Mouse (Mus musculus) stomach, postnatal 0 days (tissue): ENCODE measurements around the gene Gm38431. TPM values are rescaled to one million over a fixed set of nuclear protein-coding genes. Genes with fewer than 3 reads are reported as not detected.
A peak's percentile ranks its signal among the peaks of the same experiment; 100 is the strongest.

ENCODE experiments used
- ATAC-seq: fragments of 200-750 bp; cut with Nextera tagmentation; 2 replicates; pipeline ENCODE4 v1.8.0; 2017; ENCODE audit not compliant: low FRiP score, low TSS enrichment
- DNase-seq: peaks from one replicate; pipeline ENCODE4 v3.0.0-alpha.2; 2016; ENCODE audit warnings: low spot score
- H3K27ac ChIP-seq: fragments of 300-500 bp; sonication (generic); replicated peaks from 2 replicates; pipeline ENCODE4 v1.5.1; 2014; ENCODE audit warnings: mild to moderate bottlenecking, control low read depth
- H3K27me3 ChIP-seq: fragments of 300-500 bp; sonication (generic); 2 replicates; pipeline ENCODE4 v1.6.1; 2014; ENCODE audit warnings: low read length; ENCODE audit not compliant: control insufficient read depth, insufficient read depth
- H3K36me3 ChIP-seq: fragments of 300-500 bp; sonication (generic); 2 replicates; pipeline ENCODE4 v1.6.1; 2014; ENCODE audit warnings: low read length, mixed read lengths; ENCODE audit not compliant: control insufficient read depth, insufficient read depth
- H3K4me1 ChIP-seq: fragments of 300-500 bp; sonication (generic); replicated peaks from 2 replicates; pipeline ENCODE4 v1.6.1; 2014; ENCODE audit warnings: antibody characterized with exemption; ENCODE audit not compliant: control insufficient read depth, insufficient read depth
- H3K4me2 ChIP-seq: fragments of 300-500 bp; sonication (generic); replicated peaks from 2 replicates; pipeline ENCODE4 v1.6.1; 2014; ENCODE audit warnings: low read depth, mild to moderate bottlenecking, control low read depth, moderate library complexity
- H3K4me3 ChIP-seq: fragments of 300-500 bp; sonication (generic); 2 replicates; pipeline ENCODE4 v1.5.1; 2014; ENCODE audit warnings: low read depth, low read length, control low read depth
- H3K9ac ChIP-seq: fragments of 300-500 bp; sonication (generic); 2 replicates; pipeline ENCODE4 v1.6.1; 2014; ENCODE audit warnings: mild to moderate bottlenecking, low read length, control low read depth, mixed read lengths
- H3K9me3 ChIP-seq: fragments of 300-500 bp; sonication (generic); 2 replicates; pipeline ENCODE4 v1.6.1; 2016; ENCODE audit warnings: low read length; ENCODE audit not compliant: control insufficient read depth
- CTCF ChIP-seq: IDR thresholded peaks from 2 replicates; pipeline ENCODE4 v1.5.1; 2016; ENCODE audit warnings: antibody characterized with exemption, low read depth, mild to moderate bottlenecking, moderate library complexity
- EP300 ChIP-seq: optimal IDR thresholded peaks from 2 replicates; pipeline ENCODE3; 2016; ENCODE audit warnings: antibody characterized with exemption
- WGBS: fragments of 180-500 bp; shearing (Covaris S2); extraction: QIAGEN DNeasy Blood & Tissue Kit; methylation state at CpG from one replicate; pipeline ENCODE4 v1.1.7; 2014; 5-methylcytosine and 5-hydroxymethylcytosine counted together
- polyA plus RNA-seq: library from polyadenylated mRNA; unstranded; fragments of >200 nt; fragmentation: Nextera tagmentation; extraction: Ambion mirVana; gene quantifications from 2 replicates; pipeline ENCODE4 v1.2.1, GENCODE M21; 2015

Gm38431 gene
- polyA plus RNA-seq, result 0.28 and 0.86 TPM in 2 replicates

DNA sequence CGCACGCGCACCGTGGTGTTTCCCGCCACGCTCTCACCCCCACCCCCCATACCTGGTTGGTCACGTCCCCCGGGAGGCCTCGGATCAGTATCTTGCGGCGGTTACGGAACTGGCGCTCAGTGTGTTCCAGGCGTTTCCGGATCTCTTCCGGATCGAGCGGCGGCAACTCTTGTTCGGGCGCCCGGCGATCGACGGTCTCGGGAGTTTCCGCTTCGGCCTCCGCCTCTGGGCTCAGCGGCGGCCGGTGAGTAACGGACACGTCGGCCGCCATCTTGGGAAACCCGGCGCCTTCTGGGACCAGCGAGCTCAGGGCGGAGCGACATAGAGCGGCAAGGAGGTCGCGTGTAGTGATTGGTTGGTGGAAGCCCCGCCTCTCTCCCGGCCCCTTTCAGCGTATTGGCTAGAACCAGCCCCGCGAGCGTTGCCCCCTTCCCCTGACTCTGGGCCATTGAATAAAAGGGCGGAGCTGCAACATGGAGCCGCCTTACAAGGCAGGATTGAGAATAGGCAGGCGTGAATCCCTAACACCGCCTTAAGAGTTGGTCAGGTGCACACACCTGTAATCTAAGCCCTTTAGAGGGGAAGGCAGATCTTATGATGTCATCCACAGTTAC lies at the start of gene Gm38431, which contains the start of gene Raver1:
Gene Gm38431, minus strand, starts transcription at position 291 of the 614 bp plus-strand sequence.
Gene Raver1, minus strand, starts transcription at position 302 of the 614 bp plus-strand sequence.
- under 1% methylated on average over 54 of the region's 54 CpGs for WGBS
- TF ChIP-seq CTCF (no peak), EP300 (no peak)
- ATAC-seq (peak; percentile 99), DNase-seq (peak; percentile 99)
- Histone ChIP-seq H3K4me2 (peak within 1 kb of the TSS; percentile 69), H3K4me3 (peak within 1 kb of the TSS; percentile 76), H3K9ac (peak within 1 kb of the TSS; percentile 79), H3K36me3 (peaks cover 7% of the 10 kb centered on the region; the same call in 1 of the 2 replicates), H3K4me1 (no peaks in the 10 kb centered on the region), H3K27ac (peak within 1 kb of the TSS; percentile 84), H3K27me3 (no peaks in the 10 kb centered on the region), H3K9me3 (no peaks in the 10 kb centered on the region)

DNA sequence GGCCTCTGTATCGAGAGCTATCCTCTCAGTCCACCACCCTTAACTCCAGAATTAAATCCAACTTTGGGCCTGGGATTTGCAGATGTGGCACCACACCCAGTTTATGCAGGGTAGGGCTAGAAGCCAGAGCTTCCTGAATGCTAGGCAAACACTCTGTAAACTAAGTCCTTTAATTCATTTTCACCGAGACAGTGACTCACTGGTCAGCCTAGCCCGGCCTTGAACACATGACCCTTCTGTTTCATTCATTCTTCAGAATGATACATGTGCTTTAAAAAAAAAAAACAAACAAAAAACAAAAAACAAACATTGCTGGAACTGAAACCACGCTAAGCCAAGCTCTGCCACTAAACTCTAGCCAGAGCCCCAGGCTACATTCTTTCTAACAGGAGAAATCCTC lies 46.6 kb upstream of the Gm38431 start:
- H3K4me2 ChIP-seq, result no peak overlapping the region
- no peaks in the 10 kb centered on the region for H3K27me3 ChIP-seq
- no peak overlapping the region for H3K27ac ChIP-seq
- peaks cover 30% of the 10 kb centered on the region for H3K36me3 ChIP-seq
- WGBS, result 48% methylated on average over 4 of the region's 4 CpGs
- H3K4me1 ChIP-seq, result no peaks in the 10 kb centered on the region
- H3K9ac ChIP-seq, result no peak overlapping the region
- DNase-seq (no peak), ATAC-seq (no peak)
- no peaks in the 10 kb centered on the region for H3K9me3 ChIP-seq
- no peak overlapping the region for H3K4me3 ChIP-seq
- TF ChIP-seq CTCF (no peak), EP300 (no peak)

DNA sequence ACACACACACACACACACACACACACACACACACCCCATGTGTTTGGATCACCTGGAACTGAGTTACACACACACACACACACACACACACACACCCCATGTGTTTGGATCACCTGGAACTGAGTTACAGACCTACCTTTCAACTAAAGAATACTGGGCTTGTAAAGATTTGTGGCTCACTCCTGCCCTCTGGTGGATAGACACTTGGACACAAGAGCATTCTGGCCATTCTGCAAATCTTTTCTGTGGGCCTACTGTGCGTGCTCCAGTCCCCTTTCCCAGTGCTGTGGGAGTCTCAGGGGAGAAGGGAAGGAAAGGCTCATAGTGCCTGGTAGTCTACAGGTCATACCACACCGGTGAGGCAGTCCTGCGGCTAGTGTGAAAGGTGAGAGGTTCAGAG lies 45.4 kb upstream of the Gm38431 start:
- no peaks in the 10 kb centered on the region for H3K27me3 ChIP-seq
- no peak overlapping the region for H3K27ac ChIP-seq
- peak; percentile 72 for DNase-seq
- TF ChIP-seq CTCF, result peak; percentile 85
- TF ChIP-seq EP300, result no peak
- peak; percentile 31 for ATAC-seq
- no peaks in the 10 kb centered on the region for H3K4me1 ChIP-seq
- 51% methylated on average over 3 of the region's 3 CpGs for WGBS
- no peak overlapping the region for H3K4me3 ChIP-seq
- no peak overlapping the region for H3K4me2 ChIP-seq
- peaks cover 26% of the 10 kb centered on the region for H3K36me3 ChIP-seq
- no peaks in the 10 kb centered on the region for H3K9me3 ChIP-seq
- H3K9ac ChIP-seq, result no peak overlapping the region

DNA sequence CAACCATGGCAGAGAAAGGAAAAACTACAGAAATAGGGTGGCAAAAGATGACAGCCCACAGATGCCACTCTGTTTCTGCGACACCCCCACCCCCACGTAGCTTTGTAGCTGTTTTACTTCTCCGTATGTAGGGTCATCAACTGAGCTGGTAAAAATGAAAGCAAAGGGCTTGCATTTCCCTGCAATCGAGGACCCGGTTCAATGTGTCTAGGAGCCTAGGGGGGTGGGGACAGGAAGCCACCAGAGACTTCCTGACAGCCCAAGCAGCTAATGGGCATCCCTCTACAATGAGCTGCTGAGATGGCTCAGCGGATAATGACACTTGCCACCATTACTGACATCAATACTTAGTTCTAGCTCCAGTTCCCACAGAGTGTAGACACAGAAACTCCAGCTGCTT lies 44.6 kb upstream of the Gm38431 start:
- ATAC-seq (no peak), DNase-seq (no peak)
- no peak overlapping the region for H3K4me3 ChIP-seq
- 83% methylated on average over 6 of the region's 6 CpGs for WGBS
- H3K27ac ChIP-seq, result no peak overlapping the region
- H3K36me3 ChIP-seq, result peaks cover 25% of the 10 kb centered on the region
- no peaks in the 10 kb centered on the region for H3K4me1 ChIP-seq
- no peaks in the 10 kb centered on the region for H3K9me3 ChIP-seq
- TF ChIP-seq EP300 (no peak), CTCF (no peak)
- no peaks in the 10 kb centered on the region for H3K27me3 ChIP-seq
- no peak overlapping the region for H3K9ac ChIP-seq
- H3K4me2 ChIP-seq, result no peak overlapping the region

DNA sequence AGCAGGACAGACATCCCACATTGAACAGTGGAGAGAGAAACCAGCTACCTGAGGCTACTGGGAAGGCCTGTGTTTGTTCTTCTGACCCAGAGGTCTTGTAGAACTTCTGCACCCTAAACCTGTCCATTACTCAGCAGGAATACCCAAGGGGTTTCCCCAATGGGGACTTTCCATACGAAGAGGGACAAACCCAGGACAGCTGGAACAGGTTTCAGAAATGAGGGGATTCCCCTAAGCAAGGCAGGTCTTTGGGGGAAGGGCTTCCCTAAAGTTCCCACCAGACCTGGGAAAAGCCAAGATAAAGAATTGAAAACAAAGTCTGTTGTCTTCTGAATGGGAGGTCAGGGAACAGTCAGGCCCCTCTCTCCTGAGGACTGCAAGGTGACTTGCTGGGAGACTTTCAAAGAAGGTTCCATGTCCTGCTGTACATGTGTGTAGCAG lies 44.2 kb upstream of the Gm38431 start:
- Histone ChIP-seq H3K4me2 (no peak overlapping the region), H3K9me3 (no peaks in the 10 kb centered on the region), H3K36me3 (peaks cover 21% of the 10 kb centered on the region), H3K4me1 (no peaks in the 10 kb centered on the region), H3K9ac (no peak overlapping the region), H3K4me3 (no peak overlapping the region), H3K27ac (no peak overlapping the region), H3K27me3 (no peaks in the 10 kb centered on the region)
- no peak for TF ChIP-seq EP300
- no peak for TF ChIP-seq CTCF
- ATAC-seq (no peak), DNase-seq (no peak)
- WGBS, result 50% methylated on average over 1 of the region's 1 CpGs

DNA sequence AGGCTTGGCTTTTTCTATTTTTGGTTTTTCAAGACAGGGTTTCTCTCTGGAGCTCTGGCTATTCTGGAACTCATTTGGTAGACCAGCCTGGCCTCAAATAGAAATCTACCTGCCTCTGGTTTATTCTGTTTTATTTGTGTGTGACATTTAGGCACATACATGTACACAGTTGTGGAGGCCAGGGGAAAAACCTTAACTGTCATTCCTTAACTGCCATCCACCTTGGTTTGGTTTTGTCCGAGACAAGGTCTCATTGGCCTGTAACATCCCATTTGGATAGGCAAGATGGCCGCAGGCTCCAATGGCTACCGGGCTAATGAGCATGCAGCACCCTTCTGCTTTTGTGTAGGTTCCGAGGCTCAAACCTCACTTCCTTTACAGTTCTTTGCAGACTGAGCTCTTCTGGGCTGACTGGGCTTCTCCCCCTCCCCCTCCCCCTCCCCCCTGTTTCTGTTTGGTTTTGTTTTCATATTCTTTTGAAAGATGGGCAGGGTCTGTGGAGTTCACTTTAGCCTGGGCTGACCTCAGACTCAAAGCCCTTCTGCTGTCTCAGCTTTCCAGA lies 43.6 kb upstream of the Gm38431 start:
- no peak for TF ChIP-seq CTCF
- TF ChIP-seq EP300, result no peak
- Histone ChIP-seq H3K36me3 (peaks cover 16% of the 10 kb centered on the region), H3K4me3 (no peak overlapping the region), H3K4me2 (no peak overlapping the region), H3K9ac (no peak overlapping the region), H3K27me3 (no peaks in the 10 kb centered on the region), H3K4me1 (no peaks in the 10 kb centered on the region), H3K27ac (0 out of 2 replicates have a peak overlapping the region, but pooled peaks have one; percentile 13), H3K9me3 (no peaks in the 10 kb centered on the region)
- DNase-seq, result no peak
- ATAC-seq, result no peak
- 81% methylated on average over 4 of the region's 4 CpGs for WGBS
